Mouse (Mus musculus) olfactory bulb, adult 2 months (tissue): Measurements from ENCODE around the gene Ddx18.

Experiments
- CTCF ChIP-seq: fragments of 200-500 bp; IDR thresholded peaks from 2 replicates; pipeline ENCODE4 v1.5.1; 2012; ENCODE audit warnings: low read depth, mild to moderate bottlenecking, low read length, moderate library complexity; ENCODE audit not compliant: insufficient read depth
- POLR2A ChIP-seq: fragments of 200-500 bp; IDR thresholded peaks from 2 replicates; pipeline ENCODE4 v1.6.1; 2012; ENCODE audit warnings: mild to moderate bottlenecking, low read depth, low read length, moderate library complexity; ENCODE audit not compliant: insufficient read depth

- TF ChIP-seq CTCF = no peak
- no peak for TF ChIP-seq POLR2A
Measured at GRCm38 (mm10) chr1:121511186-121511585, 56.6 kb downstream of the Ddx18 start.
